23 mouse cellular contexts compared by ENCODE assay signal in genomic region chr1:73728377-73728776, GRCm38 (mm10).
DNase-seq lines count a peak whose midpoint lies in the region; ATAC-seq and TF ChIP-seq lines count a peak whose summit lies in the region.
"Had no signal": no experiment of that assay in that cellular context is flagged by ENCODE, and none has a peak within 500 bp of the region (broad histone marks: within the 10 kb centered on the region; RNA-seq: fewer than 3 reads in every experiment).

No protein-coding gene starts in this region.

- H3K4me1 ChIP-seq in heart, embryonic 16.5 days (ENCODE audit: control insufficient read depth, insufficient read depth, low read length), result 0 out of 2 replicates have a peak, but pooled peaks cover 3% of the 10 kb centered on the region
- no peaks in the 10 kb centered on the region for H3K4me1 ChIP-seq in heart, embryonic 12.5 days (replicated peaks)
- no peaks in the 10 kb centered on the region for H3K4me1 ChIP-seq in lung, embryonic 14.5 days (ENCODE audit: insufficient read depth)
- peaks cover 8% of the 10 kb centered on the region for H3K4me1 ChIP-seq in lung, embryonic 16.5 days (replicated peaks; ENCODE audit: control insufficient read depth, insufficient read depth, low read length)
- no peaks in the 10 kb centered on the region; the same call in 1 of the 2 replicates for H3K4me1 ChIP-seq in lung, adult 2 months (ENCODE audit: control insufficient read depth, insufficient read depth, low read length)
- H3K4me1 ChIP-seq: embryonic facial prominence, embryonic 12.5 days; embryonic facial prominence, embryonic 15.5 days; forebrain, embryonic 10.5 days; forebrain, embryonic 12.5 days had no signal

- peaks cover 6% of the 10 kb centered on the region; the same call in 1 of the 2 replicates for H3K9me3 ChIP-seq in heart, embryonic 16.5 days (replicated peaks; ENCODE audit: control insufficient read depth, low read length)
- H3K9me3 ChIP-seq in heart, embryonic 12.5 days (replicated peaks), result 0 out of 2 replicates have a peak, but pooled peaks cover 2% of the 10 kb centered on the region
- H3K9me3 ChIP-seq in lung, embryonic 14.5 days (ENCODE audit: low read depth, low read length), result peaks cover 6% of the 10 kb centered on the region; the same call in 1 of the 2 replicates
- peaks cover 6% of the 10 kb centered on the region for H3K9me3 ChIP-seq in lung, embryonic 16.5 days (ENCODE audit: control insufficient read depth, low read length)
- H3K9me3 ChIP-seq: embryonic facial prominence, embryonic 12.5 days; embryonic facial prominence, embryonic 15.5 days; forebrain, embryonic 10.5 days; forebrain, embryonic 12.5 days had no signal

- TF ChIP-seq POLR2A in lung, adult 2 months (IDR thresholded peaks at IDR 0.05; ENCODE audit: borderline replicate concordance, extremely low read depth, low read depth, low read length), result no peak

- no peak overlapping the region for H3K9ac ChIP-seq in heart, embryonic 16.5 days (ENCODE audit: low read length)
- H3K9ac ChIP-seq in heart, embryonic 12.5 days, result no peak overlapping the region
- H3K9ac ChIP-seq in lung, embryonic 14.5 days, result no peak overlapping the region
- H3K9ac ChIP-seq in lung, embryonic 16.5 days (ENCODE audit: low read length), result no peak overlapping the region
- H3K9ac ChIP-seq: embryonic facial prominence, embryonic 12.5 days; embryonic facial prominence, embryonic 15.5 days; forebrain, embryonic 12.5 days had no signal

- H3K27ac ChIP-seq in heart, embryonic 16.5 days (ENCODE audit: low read length), result no peak overlapping the region
- no peak overlapping the region for H3K27ac ChIP-seq in heart, embryonic 12.5 days (ENCODE audit: poor library complexity, severe bottlenecking)
- H3K27ac ChIP-seq in lung, embryonic 14.5 days (ENCODE audit: low read depth), result no peak overlapping the region
- no peak overlapping the region for H3K27ac ChIP-seq in lung, embryonic 16.5 days (ENCODE audit: low read length)
- H3K27ac ChIP-seq: embryonic facial prominence, embryonic 12.5 days; embryonic facial prominence, embryonic 15.5 days; forebrain, embryonic 10.5 days; forebrain, embryonic 12.5 days had no signal

- WGBS in heart, embryonic 16.5 days, result 80% methylated on average over 1 of the region's 1 CpGs
- WGBS in heart, embryonic 12.5 days, result 67% methylated on average over 1 of the region's 1 CpGs
- WGBS in lung, embryonic 14.5 days, result 41% methylated on average over 1 of the region's 1 CpGs
- WGBS in lung, embryonic 16.5 days, result 71% methylated on average over 1 of the region's 1 CpGs
- WGBS in lung, adult 2 months, result 65% methylated on average over 1 of the region's 1 CpGs

- H3K4me3 ChIP-seq in heart, embryonic 16.5 days (ENCODE audit: low read length), result no peak overlapping the region
- H3K4me3 ChIP-seq in heart, embryonic 12.5 days, result no peak overlapping the region
- H3K4me3 ChIP-seq in lung, embryonic 14.5 days (ENCODE audit: low read depth, low read length), result no peak overlapping the region
- no peak overlapping the region for H3K4me3 ChIP-seq in lung, embryonic 16.5 days (ENCODE audit: low read length)
- no peak overlapping the region for H3K4me3 ChIP-seq in lung, adult 2 months (replicated peaks; ENCODE audit: extremely low read depth, low read depth, low read length)
- H3K4me3 ChIP-seq: embryonic facial prominence, embryonic 12.5 days; embryonic facial prominence, embryonic 15.5 days; erythroblast, embryonic 14.5 days; forebrain, embryonic 10.5 days; forebrain, embryonic 12.5 days had no signal

- H3K27me3 ChIP-seq in heart, embryonic 16.5 days (ENCODE audit: control insufficient read depth, insufficient read depth, low read length), result no peaks in the 10 kb centered on the region
- no peaks in the 10 kb centered on the region for H3K27me3 ChIP-seq in heart, embryonic 12.5 days (replicated peaks)
- H3K27me3 ChIP-seq in lung, embryonic 14.5 days (ENCODE audit: insufficient read depth, low read length), result no peaks in the 10 kb centered on the region
- H3K27me3 ChIP-seq in lung, embryonic 16.5 days (ENCODE audit: control insufficient read depth, insufficient read depth, low read depth, low read length), result no peaks in the 10 kb centered on the region
- H3K27me3 ChIP-seq: embryonic facial prominence, embryonic 12.5 days; embryonic facial prominence, embryonic 15.5 days; forebrain, embryonic 12.5 days had no signal

- TF ChIP-seq CTCF in lung, embryonic 14.5 days (IDR thresholded peaks at IDR 0.05; ENCODE audit: low read depth), result no peak
- no peak for TF ChIP-seq CTCF in lung, adult 2 months (IDR thresholded peaks at IDR 0.05; ENCODE audit: insufficient read depth, low read length)

- H3K4me2 ChIP-seq in heart, embryonic 16.5 days (ENCODE audit: low read depth, low read length), result no peak overlapping the region
- H3K4me2 ChIP-seq in heart, embryonic 12.5 days, result no peak overlapping the region
- no peak overlapping the region for H3K4me2 ChIP-seq in lung, embryonic 14.5 days
- no peak overlapping the region for H3K4me2 ChIP-seq in lung, embryonic 16.5 days (ENCODE audit: low read depth, low read length)
- H3K4me2 ChIP-seq: embryonic facial prominence, embryonic 12.5 days; embryonic facial prominence, embryonic 15.5 days; forebrain, embryonic 12.5 days had no signal

- peak; percentile 77 for DNase-seq in lung, embryonic 14.5 days
- DNase-seq in lung, postnatal 36 days, result no peak
- DNase-seq in lung, adult 2 months, result no peak
- DNase-seq: adrenal gland, adult 2 months; adrenal gland, postnatal 10 days; adrenal gland, postnatal 25 days; cerebellum, adult 11 months; cerebellum, adult 18-20 months; cerebellum, adult 8-10 months; cerebellum, adult 9-11 months; cerebellum, postnatal 14 days; cerebellum, postnatal 36 days; embryo, embryonic 11 days had no signal

- peak; percentile 28; the same call in 1 of the 2 replicates for ATAC-seq in heart, embryonic 16.5 days (replicated peaks; ENCODE audit: extremely low read depth, insufficient read depth, low FRiP score)
- ATAC-seq in heart, embryonic 12.5 days (ENCODE audit: insufficient number of reproducible peaks, low FRiP score), result no peak
- peak; percentile 76 for ATAC-seq in lung, embryonic 14.5 days (ENCODE audit: insufficient read depth)
- peak; percentile 85 for ATAC-seq in lung, embryonic 16.5 days (ENCODE audit: low read depth)
- ATAC-seq: forebrain, embryonic 14.5 days; forebrain, embryonic 16.5 days had no signal

- H3K36me3 ChIP-seq in heart, embryonic 16.5 days (ENCODE audit: control insufficient read depth, insufficient read depth), result no peaks in the 10 kb centered on the region
- no peaks in the 10 kb centered on the region for H3K36me3 ChIP-seq in heart, embryonic 12.5 days
- H3K36me3 ChIP-seq in lung, embryonic 14.5 days (ENCODE audit: insufficient read depth), result no peaks in the 10 kb centered on the region
- H3K36me3 ChIP-seq in lung, embryonic 16.5 days (ENCODE audit: control insufficient read depth, insufficient read depth, low read length), result no peaks in the 10 kb centered on the region
- H3K36me3 ChIP-seq: embryonic facial prominence, embryonic 12.5 days; embryonic facial prominence, embryonic 15.5 days; forebrain, embryonic 10.5 days; forebrain, embryonic 12.5 days had no signal
